Mouse (Mus musculus) retina, postnatal 1 day (tissue): ENCODE data around the gene Cyp4f13.

ENCODE experiments used
- DNase-seq: peaks from one replicate; pipeline ENCODE4 v3.0.0-alpha.2; 2012

Gene Cyp4f13

GRCm38 (mm10) chr17:32947215-32947914 is at the start of gene Cyp4f13:
Gene Cyp4f13 (minus strand): TSS chr17:32947402.
- peak; percentile 93 for DNase-seq

DNA sequence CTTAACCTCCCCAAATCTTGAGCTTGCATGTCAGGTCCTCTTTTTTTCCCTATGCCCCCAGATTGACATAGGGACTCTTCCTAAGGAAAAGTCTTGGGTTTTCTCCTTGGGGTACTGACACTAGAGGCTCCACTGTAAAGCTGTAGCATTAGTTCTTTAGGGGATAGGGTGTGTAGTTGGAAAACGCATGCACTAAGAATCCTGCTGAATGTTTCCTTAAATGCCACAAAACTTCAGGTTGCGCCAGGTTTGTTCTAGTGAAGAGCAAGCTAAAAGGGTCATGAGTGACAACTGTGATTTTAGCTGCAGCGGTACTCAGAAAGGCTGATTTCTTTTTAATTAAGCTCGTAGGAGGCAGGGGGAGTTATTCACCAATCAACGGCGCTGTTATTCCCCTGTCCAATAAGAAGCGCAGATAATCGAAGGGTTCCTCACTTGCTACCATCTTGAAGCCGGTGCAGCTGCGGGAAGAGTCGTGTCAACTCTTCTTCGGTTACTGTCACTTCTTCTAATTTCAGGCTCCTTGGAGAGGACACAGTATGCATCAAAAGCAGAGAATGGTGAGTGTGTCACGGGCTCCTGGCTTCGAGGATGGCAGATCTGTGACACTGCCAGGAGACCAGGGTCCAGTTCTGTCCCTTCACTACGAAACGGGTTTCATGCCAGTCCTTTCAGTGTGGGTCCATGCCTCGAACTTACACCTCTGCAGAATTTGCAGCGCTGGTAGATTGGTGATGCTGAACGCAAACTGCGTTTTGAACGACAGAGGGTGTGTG is 45.7 kb upstream of the Cyp4f13 start, which contains the start of gene Zfp952:
Zfp952 (plus strand) TSS at position 431 of the 776 bp plus-strand sequence.
- DNase-seq, result peak; percentile 95

GRCm38 (mm10) chr17:32991965-32992698 is 44.9 kb upstream of the Cyp4f13 start:
- peak; percentile 42 for DNase-seq

- no peak for DNase-seq
Measured at GRCm38 (mm10) chr17:32986301-32986700, 39.1 kb upstream of the Cyp4f13 start.

GRCm38 (mm10) chr17:32981361-32981760 is 34.2 kb upstream of the Cyp4f13 start:
- no peak for DNase-seq

DNA sequence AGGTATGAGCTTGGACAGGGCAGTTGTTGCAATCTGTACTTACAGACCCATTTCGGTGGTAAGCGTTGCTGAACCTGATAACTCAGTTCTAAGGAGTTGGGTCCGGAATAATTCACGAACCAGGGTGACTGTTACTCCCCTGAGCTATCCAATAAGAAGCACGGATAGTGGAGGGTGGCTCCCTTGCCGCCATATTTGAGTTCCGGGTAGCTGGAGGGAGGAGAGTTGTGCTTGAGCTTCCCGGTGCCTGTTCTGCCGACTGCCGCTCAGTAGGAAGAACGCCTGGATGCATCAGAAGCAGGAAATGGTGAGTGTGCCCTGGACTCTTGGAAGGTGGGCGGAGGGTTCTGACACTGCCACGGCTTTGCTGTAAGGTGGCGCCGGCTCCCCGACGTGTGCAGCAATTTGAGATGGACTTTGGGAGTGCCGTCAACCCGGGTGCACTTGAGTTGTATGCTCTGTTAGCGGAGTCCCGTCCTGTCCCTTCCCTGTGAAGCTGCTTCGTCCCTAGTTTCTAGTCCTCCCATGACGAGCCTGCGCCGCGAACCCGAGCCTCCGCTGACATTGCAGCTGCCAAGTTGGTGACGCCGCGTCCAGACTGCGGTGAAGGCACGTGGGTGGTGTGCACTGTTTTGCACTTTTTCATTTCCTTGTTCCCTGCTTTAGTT is 18.6 kb upstream of the Cyp4f13 start, which contains the start of gene Zfp472:
Zfp472 (plus strand) TSS at position 192 of the 668 bp plus-strand sequence.
- peak; percentile 96 for DNase-seq

DNA sequence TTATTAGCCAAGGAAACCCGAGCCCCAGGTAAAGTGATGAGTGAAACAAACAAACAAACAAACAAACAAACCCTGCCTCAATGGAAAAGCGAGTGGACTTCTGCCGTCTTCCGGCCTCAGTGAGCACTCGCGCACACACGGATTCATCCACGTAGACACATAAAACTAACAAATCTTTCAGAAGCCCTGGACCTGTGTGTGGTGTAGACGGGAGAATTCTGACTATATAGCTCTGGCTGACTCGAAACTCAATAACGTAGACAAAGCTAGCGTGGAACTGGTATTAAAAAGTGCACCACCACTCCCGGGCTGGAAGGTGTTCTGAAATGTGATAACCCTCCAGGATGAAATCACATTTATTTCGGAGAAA is 18.0 kb upstream of the Cyp4f13 start:
- DNase-seq, result no peak

DNA sequence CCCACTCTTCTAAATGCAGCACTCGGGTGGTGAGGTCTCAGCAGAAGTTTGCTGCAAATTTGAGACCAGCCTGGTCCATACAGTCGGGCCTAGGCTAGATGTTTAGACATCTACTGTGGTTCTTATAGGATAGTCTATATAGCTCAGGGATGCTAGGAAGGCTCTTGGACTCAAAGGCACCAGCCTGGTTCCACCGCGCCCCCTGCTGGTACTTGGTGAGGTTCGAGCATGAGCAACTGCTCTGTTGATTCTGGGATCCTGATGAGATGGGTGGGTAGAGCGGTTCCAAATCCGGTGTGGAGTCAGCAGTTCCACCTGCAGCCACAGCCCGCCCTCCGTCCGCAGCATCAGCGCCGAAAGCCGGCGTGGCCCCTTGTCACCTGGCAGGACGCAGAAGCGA is 4.2 kb upstream of the Cyp4f13 start:
- DNase-seq, result peak; percentile 80

DNA sequence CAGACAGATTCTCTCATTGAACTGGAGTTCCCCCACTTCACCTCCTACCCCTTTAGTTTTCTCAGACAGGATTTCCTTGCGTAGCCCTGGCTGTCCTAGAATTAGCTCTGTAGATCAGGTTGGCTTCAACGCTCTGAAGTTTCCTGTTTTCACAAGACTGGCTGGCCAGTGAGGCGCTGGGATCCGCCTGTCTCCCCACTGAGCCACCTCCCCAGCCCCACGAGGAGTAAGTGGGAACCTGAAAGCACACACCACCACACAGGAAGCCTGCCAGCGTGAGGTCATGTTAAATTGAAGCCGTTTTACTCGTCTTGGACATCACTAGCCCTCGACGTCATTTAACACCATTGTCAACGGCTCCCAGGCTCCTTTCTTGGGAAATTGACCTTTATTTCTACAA is 3.8 kb upstream of the Cyp4f13 start:
- DNase-seq, result no peak

DNA sequence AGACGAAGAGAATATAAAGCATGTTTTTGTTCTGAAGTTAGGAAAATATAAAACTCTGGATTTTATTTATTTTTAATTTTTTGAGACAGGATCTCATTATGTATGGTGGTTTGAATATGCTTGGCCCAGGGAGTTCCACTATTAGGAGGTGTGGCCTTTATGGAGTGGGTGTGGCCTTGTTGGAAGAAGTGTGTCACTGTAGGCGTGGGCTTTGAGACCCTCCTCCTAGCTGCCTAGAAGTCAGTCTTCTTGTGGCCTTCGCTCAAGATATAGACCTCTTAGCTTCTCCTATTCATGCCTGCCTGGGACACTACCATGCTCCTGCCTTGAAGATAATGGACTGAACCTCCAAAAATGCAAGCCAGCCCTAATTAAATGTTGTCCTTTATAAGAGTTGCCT is 2.9 kb upstream of the Cyp4f13 start:
- DNase-seq, result no peak

- no peak for DNase-seq
Measured at GRCm38 (mm10) chr17:32946716-32947115, 486 bp downstream of the Cyp4f13 start.

DNA sequence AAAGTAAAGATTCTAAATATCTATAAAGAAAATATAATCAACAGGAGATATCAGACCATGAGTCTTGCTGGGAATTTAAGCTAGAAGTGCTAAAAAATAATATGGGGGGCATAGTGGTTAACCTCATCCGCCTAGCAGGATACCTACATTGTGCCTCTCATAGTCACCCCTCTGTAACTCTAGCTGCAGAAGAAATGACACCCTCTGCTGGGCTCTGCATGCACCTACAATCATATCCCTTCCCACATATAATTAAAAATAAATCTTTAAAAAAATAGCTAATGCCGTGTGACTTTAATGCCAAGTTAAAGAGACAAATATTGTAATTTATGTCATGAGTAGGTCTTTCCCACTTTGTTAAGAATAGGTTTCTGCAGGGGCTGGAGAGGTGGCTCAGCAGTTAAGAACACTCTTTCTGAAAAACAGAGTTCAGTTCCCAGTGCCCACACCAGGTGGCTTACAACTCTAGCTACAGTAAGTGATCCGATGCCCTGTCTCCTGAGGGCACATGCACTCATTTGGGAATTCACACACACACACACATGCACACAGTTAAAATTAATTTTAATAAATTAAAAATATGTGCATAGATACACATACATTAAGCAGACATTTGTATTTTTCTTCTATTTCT is 2.7 kb downstream of the Cyp4f13 start:
- DNase-seq, result no peak

- no peak for DNase-seq
Measured at GRCm38 (mm10) chr17:32943661-32944060, 3.5 kb downstream of the Cyp4f13 start.

DNA sequence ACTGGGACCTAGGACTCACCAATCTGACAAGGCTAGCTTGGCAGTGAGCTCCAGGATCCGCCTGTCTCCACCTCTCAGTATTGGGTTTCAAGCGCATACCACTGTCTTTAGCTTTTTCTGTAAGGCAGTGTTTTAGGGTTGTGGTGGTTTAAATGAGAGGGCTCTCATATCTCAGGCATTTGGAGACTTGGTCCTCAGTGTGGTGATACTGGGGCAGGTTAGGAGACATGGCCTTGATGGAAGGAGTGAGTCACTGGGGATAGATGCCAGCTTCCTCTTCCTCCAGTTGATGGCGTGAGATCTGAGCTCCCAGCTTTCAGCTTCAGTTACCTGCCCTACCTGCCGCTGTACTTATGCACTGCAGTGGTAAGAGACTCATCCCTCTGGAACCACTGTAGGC is 7.4 kb downstream of the Cyp4f13 start:
- no peak for DNase-seq

GRCm38 (mm10) chr17:32927803-32928202 is 19.4 kb downstream of the Cyp4f13 start:
- DNase-seq, result no peak

DNA sequence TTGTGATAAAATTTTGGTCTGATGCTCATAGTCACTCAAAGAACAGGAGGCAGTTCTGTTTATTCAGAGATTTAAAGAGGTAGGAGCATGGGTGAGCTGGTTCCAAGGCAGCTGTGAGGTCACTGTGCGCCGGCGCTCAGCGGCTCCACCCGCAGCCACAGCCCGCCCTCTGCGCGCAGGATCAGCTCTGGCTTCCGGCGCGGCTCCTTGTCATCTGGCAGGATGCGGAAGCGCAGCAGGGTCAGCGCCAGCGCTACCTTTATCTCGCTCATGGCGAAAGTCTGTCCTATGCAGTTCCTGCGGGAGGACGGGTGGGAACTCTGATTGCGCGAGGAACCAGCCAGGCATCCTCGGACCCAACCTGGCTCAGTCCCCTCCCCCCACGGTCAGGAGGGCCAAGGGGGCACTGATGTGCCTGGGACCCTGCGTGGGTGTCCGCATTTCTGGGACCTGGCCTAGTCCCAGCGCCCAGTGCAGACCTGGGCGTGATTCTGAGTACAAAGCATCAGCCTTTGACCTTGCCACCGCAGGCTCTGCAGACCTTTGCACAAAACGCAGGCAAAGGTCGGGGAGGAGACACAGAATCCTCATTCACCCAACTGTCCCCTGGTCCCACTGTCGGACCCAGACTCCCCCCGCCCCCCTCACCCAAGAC is 22.4 kb downstream of the Cyp4f13 start:
- peak; percentile 88 for DNase-seq

- no peak for DNase-seq
Measured at GRCm38 (mm10) chr17:32923681-32924080, 23.5 kb downstream of the Cyp4f13 start.

GRCm38 (mm10) chr17:32919123-32919522 is 28.1 kb downstream of the Cyp4f13 start:
- DNase-seq, result no peak

DNA sequence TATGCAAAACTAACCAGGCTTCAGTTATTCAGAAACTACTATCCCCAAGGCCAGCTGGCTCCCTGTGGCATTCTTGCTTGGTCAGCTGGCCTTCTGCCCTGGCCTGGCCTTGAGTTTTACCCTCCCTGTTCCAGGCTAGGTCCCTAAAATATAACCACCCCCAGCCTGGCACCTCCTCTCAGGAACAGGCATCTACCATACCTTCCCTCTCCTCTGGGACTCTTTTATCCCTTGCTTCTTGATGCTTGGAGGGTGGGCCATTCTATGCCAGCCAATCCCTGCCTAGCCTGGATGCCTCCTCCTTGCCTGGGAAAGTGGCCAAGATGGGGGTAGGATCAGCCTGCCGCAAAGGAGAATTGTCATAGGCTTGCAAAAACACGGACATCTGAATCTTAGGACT is 30.1 kb downstream of the Cyp4f13 start, which contains the start of gene Cyp4f14:
Cyp4f14 (minus strand) TSS at position 212 of the 400 bp plus-strand sequence.
- DNase-seq, result no peak

GRCm38 (mm10) chr17:32916075-32916474 is 31.1 kb downstream of the Cyp4f13 start:
- DNase-seq, result no peak

DNA sequence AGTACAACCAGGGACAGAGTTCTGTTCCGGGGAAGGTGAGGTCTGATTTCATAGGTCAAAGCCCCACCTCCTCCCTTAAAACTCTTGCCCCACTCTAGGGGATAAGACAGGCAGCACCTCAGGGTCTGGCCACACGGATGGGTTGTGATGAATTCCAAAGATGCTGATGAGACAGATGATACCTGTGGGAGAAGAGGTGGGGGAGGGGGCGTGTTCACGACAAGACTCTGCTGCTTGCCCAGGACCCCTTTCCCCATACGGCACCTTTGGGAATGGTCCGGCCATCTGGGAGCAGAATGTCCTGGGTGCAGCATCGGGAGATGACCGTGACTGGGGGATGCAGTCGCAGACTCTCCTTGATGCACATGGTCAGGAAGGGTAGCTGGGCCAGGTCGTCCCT is 41.0 kb downstream of the Cyp4f13 start:
- DNase-seq, result no peak

DNA sequence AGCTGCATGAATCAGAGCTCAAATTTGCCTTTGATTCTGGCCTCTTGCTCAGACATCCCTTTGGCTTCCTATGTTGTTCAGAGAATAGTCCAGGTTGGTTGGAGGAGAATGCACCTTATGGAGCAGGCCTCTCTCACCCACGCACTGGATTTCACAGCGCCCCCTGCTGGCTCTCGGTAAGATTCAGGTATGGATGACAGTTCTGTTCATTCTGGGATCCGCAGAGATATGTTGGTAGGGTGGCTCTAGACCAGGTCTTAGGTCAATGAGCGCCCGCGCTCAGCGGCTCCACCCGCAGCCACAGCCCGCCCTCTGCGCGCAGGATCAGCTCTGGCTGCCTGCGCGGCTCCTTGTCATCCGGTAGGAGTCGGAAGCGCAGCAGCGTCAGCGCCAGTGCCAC is 42.0 kb downstream of the Cyp4f13 start:
- DNase-seq, result peak; percentile 65
